Mouse (Mus musculus): Measurements from ENCODE around the gene Wfdc2.

GRCm38 (mm10) chr2:164543745-164544144, 18.5 kb upstream of the Wfdc2 start:
- TF ChIP-seq CTCF (IDR thresholded peaks at IDR 0.05; ENCODE audit: low read depth, low read length) (no peak), POLR2A (IDR thresholded peaks at IDR 0.05; ENCODE audit: extremely low read depth, insufficient read depth, low read length) (no peak)
